Mouse (Mus musculus) adrenal gland, postnatal 10 days (tissue): ENCODE results near the gene Vps25. TPM values are rescaled to one million over a fixed set of nuclear protein-coding genes. Genes with fewer than 3 reads are reported as not detected.
A peak's percentile ranks its signal among the peaks of the same experiment; 100 is the strongest.

Experiments used
- DNase-seq: peaks from one replicate; pipeline ENCODE4 v3.0.0; 2021; ENCODE audit warnings: mixed read lengths
- total RNA-seq, 2 experiments: library from RNA; stranded (reverse); gene quantifications; 2 replicates each; pipeline ENCODE4 v1.2.3; 2021

Gene Vps25
- total RNA-seq, 2 experiments from 2014 or later, result 109 to 112 TPM

DNA sequence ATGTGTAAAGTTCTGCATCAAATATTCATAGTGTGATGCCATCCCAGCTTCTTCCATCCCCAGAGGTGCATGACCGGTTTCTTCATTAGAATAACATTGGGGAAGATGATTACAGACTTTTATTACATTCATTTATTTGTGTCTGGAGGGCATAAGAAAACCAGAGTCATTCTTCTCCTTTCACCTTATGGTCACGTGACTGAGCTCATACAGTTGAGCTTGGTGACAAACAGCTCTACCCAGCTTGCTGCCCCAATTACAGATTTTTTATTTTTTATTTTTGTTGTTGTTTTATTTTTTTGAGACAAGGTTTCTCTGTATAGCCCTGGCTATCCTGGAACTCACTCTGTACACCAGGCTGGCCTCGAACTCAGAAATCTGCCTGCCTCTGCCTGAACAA is 18.9 kb downstream of the Vps25 start:
- no peak for DNase-seq

DNA sequence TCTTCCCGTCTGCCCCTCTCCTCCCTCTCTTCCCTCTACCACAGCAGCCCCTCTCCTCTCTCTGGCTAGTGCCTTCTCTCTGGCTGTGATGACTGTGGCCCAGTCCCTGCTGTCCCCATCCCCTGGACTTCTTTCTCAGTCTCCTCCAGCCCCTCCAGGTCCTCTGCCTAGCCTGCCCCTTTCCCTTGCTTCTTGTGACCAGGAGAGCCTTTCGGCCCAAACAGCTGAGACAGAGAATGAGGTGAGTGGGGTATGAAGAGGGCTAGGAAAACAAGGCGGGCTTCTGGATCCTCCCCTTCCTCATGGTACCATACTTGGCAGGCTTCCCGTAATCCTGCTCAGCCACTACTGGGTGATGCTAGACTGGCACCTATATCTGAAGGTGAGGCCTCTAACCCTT is 21.8 kb downstream of the Vps25 start:
- no peak for DNase-seq

DNA sequence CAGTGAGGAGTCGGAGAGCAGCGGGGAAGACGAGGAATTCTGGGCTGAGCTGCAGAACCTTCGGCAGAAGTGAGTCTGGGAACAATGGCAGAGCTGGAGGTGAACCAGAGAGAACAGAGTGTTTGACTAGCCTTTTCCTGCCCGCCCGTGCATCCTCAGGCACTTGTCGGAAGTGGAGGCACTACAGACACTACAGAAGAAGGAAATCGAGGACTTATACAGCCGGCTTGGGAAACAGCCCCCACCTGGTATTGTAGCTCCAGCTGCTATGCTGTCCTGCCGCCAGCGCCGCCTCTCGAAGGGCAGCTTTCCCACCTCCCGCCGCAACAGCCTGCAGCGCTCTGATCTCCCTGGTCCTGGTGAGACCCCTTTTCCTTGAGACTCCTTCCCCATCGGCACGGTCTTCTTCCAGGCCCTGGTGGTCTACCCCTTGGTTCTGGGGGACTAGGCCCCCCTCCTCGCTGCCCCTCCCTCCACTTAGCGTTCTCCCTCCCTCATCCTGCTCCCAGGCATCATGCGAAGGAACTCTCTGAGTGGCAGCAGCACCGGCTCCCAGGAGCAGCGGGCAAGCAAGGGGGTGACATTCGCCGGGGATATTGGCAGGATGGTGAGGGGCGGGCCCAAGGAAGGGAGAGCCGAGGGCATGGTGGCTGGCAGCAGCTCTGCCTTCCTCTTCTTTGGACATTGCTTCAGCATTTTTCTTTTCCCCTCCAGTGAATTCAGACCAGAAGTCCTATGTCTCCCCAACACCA is 23.0 kb downstream of the Vps25 start:
- no peak for DNase-seq

DNA sequence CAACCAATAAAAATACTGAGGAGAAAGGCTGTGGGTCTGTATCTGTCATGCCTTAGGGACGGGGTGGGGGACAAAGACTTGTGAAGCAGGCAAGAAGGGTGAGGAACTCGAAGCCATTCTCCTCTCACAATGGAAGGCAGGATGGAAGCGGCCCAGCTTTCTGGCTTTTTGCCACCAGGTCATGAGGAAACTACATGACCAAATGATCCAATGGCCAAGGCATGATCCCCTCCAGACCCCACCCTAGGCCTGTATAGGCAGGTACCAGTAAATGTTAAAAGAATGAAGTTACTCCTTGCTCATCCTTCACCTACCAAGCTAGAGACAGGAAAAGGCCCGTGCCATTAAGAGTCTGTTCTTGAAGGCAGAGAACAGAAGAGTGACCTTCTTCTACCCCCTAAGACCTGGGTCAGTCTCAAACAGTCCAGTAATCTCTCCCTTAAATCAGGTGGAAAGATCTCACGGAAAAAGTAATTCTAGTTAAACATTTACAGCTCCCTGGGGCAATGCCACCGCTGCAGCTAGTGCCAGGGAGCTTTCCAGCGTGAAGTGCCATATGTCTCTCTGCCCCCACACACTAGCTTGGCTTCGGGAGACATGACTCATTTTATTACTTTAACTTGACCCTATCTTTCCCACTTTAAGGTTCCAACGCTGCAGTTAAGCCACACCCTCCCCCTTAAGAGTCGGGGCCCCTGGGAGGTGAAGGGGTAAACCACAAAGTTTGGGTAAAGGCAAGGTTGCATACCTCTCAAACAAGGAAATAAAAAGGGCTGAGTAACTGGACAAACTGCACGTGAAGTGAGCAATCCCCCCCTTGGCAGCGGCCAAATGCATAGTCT is 24.1 kb downstream of the Vps25 start:
- no peak for DNase-seq

DNA sequence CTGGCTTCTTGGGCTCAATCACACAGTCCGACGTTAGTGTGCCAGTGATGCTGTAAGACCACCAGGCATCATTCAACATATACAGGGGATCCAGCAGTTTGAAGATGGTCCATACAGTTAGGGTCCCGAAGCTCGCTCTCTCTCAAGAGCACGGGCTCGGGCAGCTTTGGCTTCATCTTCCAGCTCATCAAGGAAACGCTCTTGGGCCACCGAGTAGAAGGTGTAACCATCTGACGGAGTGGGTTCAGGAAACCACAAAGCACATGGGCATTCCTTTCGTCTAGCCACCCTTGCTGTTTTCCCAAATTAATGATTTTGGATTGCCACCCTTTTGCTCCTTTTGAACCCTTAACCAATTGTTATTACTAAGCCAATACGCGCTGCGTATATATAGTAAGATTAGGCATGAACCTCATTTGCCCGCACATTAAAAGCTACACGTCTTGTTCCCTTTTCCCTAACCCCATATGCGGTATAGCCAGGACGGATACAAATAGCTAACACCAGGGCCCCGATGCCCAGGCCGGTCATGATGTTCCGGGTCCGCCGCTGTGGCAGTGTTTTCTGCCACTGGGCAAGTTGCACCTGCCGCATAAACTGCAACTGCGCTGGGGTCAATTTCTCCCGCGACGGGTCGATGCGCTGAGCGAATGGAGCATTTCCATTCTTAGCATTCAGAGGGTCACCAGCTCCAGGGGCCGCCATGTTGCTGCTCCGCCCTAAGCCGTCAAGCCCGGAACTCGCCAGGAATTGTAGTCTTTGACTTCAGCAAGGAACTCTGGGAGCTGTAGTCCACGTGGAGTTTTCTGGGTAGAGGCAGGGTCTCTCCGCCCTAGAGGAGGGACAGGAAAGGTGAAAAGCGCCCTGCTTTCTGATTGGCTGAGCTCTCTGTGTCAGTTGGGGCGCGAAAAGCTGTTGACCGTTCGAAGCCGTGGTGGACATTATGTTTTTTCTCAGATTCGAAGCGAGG is 25.0 kb downstream of the Vps25 start, which contains the start of the genes Cntd1 and Coa3:
Cntd1 (plus strand) TSS at position 790 of the 970 bp plus-strand sequence.
Coa3 (minus strand) TSS at position 892 of the 970 bp plus-strand sequence.
- DNase-seq, result peak; percentile 87

DNA sequence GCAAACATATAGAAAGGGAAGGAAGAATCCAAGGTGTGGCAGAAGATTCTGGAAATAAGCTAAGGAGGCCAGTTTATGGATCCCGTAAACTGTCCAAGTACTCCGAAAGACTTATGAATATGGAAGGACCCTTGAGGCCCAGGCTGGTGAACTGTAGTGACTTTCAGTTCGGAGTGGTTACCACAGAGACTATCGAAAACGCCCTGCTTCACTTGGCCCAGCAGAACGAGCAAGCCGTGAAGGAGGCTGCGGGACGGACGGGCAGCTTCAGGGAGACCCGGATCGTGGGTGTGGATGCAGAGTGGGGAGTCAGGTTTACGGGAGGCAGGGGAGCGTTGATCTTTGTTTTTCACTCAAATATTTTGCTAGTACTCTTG is 25.7 kb downstream of the Vps25 start:
- DNase-seq, result no peak

DNA sequence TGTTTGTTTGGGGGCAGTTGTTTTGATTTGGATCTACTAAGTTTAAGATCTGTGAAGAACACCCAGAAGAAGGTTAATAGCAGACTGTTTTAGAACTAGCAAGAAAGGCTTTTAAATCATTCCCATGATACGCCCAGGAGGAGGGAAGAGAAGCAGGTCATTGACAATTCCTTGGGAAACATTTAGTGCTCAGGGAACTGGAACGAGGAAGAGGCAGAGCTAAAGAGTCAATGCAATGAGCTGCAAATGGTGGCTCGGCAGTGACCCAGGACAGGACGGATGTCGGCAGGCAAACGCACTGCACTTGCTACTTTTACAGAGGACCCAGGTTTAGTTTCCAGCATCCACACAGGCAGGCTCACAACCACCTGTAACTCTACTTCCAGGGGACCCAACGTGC is 27.3 kb downstream of the Vps25 start:
- no peak for DNase-seq

DNA sequence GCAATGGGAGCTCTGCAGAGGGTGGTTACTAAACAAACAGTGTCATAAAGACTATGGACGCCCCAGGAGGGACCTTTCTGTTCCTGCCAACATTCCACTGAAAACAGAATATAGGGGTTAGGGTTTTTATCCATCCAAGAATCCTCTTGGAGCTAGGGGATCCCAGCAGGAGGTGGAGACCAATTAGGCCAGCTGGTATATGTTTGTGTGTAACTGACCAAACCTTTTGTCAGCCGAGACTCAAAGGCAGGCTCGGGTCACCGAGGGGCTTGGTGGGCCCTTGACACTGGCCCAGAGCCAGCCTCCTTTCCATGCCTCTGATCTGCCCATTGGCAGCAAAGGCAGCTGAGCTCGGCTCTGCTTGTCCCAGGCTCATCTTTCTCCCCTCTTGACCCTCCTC is 29.4 kb downstream of the Vps25 start:
- no peak for DNase-seq

DNA sequence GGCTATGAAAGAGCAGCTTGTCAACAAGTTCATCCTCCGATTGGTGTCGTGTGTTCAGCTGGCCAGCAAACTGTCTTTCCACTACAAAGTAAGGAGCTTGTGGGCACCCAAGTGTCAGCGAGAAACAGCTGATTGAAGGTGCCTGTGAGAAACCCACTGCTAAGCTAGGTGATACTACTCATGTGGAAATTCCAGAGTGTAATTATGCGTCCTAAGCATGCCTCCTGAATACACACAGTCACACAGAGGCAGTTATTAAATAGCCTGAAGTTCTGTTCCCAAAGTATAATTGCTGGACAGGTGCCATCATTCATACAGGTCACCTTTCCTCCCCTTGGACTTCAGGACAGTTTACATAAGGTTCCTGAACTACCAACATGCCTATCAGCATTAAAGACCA is 30.3 kb downstream of the Vps25 start:
- DNase-seq, result no peak

DNA sequence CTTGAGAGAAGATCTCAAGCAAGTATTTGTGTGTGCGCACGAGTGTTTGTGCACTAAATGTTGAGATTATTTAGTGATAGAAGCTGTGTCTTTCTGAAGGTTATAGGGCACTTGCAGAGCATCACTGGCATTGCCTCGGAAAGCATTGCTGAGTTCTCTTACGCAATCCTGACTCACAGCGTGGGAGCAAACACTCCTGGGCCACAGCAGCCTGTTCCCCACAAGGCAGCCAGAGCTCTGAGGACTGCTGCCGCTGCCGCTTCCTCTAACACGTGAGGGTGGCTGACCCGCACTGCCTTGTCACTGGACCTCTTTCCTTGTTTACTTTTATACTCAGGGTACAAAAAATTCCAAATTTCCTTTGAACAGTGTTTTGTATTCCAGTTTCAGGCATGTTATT is 33.8 kb downstream of the Vps25 start:
- DNase-seq, result peak; percentile 55

DNA sequence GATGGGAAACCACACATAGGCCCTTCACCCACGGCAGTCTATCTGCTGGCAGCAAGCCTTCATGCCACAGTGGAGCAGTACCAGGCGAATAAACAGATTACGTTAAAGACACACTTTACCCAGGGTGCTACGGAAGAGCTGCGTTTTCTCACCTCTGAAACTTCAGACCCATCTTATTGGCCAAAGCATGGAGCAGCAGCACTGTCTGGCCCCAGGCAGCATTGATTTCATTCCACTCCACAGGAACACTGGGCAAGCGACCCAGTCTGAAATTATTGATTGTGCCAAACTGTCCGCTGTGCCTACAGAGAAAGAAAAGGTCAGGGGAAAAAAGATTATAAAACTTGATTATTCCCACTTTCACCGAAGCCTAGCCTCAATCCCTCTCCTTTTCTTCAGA is 37.7 kb downstream of the Vps25 start:
- no peak for DNase-seq

DNA sequence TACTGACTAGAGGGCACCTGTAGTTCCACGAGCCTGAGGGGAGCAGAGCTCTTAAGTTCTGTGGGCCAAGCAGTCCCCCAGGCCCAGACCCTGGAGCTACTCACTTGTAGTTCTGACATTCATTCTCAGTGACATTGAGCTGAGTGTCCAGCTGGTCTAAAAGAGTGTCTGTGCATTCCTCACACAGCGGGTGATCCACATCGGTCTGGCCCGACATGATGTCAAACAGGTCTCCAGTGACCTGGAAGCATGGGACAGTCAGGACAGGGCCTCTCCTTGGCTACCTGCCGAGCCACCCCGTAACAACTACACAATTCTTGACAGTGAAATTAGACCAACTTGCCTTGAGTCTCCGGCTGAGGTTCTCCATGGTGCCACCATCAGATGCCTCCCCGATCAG is 41.7 kb downstream of the Vps25 start:
- DNase-seq, result no peak

DNA sequence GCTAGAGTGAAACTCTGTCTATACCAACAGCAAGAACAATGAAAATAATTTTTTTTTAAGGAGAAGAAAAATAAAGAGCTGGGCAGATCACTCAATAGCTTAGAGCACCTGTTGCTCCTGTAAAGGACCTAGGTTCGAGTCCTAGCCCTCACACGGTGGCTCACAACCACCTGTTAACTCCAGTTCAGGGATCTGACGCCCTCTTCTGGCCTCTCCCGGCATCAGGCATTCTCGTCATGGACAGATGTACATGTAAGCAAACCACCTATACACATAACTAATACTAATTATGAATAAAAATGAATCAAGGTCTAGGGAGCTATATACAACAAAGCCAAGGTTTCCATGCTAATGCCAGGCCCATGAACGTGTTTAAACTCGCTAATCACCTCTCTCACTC is 47.4 kb downstream of the Vps25 start:
- no peak for DNase-seq

DNA sequence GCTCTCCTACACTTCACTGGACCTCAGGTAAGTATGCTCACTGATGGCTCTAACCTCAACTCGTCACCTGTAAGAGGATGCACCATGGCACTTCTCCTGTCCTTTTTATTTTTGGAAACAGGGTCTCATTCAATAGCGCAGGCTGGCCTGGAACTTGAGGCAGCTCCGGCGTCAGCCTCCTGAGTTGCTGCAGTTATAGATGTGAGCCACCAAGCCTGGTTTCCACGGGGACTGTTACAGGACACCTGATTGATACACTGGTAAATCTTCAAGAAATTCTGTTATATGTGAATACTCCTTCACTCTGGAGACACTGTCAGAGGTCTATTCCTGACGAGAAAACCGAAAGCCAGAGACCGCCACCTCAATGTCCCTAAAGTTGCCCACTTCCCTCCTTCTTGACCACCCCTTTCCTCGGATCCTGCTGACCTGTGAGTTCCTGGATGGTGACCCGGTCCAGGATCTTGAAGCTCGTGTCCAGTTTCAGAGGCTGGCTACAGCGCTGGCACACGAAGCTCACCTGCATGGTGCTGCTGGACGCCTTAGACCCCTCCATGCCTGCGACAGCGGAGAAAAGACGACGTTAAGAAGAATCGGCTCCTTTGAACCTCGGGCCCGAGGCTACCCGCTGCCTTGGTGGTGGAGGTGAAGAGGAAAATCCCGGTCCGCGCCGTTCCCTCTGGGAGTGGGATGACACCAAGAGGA is 47.9 kb downstream of the Vps25 start:
- no peak for DNase-seq

DNA sequence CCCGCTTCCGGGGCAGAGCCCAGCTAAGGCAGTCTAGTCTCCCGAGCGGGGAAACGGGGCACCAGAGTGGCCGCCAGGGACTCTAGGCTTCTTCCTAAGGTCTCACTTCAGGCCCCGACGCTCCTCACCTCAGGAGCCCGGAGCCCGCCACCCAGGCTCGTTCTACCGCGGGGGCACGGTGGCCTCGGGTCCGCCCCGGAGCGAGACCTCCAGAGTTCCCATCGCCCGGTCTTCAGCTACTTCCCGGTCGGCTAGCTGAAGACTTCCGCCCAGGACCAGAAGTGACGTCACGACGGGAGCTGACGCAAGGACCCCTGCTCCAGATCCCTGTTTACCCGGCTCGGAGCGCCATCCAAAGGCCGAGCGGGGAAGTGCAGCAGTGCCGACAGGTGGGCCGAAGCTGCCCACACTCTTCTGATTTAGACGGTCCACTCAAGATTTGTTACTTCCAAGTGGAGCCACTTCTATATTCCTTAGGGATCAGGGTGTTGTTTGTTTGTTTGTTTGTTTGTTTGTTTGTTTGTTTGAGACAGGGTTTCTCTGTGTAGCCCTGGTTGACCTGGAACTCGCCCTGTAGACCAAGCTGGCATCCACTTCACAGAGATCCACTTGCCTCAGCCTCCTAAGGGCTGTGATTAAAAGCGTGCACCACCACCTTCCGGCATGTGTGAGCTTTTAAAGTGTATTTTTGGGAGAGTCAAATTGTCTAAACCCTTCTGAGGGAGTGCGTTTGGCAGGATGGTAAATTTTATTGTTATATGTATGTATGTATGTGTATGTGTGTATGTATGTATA is 48.7 kb downstream of the Vps25 start, which contains the start of gene Becn1:
Becn1 (minus strand) TSS at position 283 of the 795 bp plus-strand sequence.
- DNase-seq, result peak; percentile 99

DNA sequence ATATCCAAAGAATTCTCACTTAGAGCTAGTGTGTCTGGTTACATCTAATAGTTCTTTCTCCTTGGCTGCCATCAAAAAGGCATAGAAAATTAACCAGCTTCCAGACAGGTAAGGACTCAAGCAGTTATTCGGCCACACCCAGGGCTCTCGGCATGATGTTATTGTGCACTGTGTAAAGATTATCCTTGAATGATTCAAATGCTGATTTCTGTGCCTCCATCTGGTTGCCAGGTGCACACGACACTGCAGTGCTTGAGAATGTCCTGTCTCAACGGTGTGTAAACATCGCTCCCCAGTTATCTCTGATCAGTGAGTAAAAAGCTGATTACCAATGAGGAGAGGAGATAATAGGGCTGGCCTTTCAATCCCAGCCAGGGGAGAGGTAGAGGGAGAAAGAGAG is 54.2 kb downstream of the Vps25 start:
- no peak for DNase-seq
